Mouse (Mus musculus) limb, embryonic 10.5 days (tissue): ENCODE measurements around the gene Ankrd13c. TPM values are rescaled to one million over a fixed set of nuclear protein-coding genes. Genes with fewer than 3 reads are reported as not detected.

ENCODE experiments used
- DNase-seq: peaks from one replicate; pipeline ENCODE4 v3.0.0-alpha.2; 2017; ENCODE audit warnings: low spot score
- H3K27ac ChIP-seq: fragments of 300-500 bp; sonication (generic); 2 replicates; pipeline ENCODE4 v1.5.1; 2016; ENCODE audit warnings: mild to moderate bottlenecking
- H3K27me3 ChIP-seq: fragments of 300-500 bp; sonication (generic); 2 replicates; pipeline ENCODE4 v1.6.1; 2016; ENCODE audit warnings: low read depth, mild to moderate bottlenecking; ENCODE audit not compliant: poor library complexity, severe bottlenecking
- H3K36me3 ChIP-seq: fragments of 300-500 bp; sonication (generic); 2 replicates; pipeline ENCODE4 v1.6.1; 2016; ENCODE audit warnings: mild to moderate bottlenecking, moderate library complexity
- H3K4me1 ChIP-seq: fragments of 300-500 bp; sonication (generic); 2 replicates; pipeline ENCODE4 v1.6.1; 2016
- H3K4me3 ChIP-seq: fragments of 300-500 bp; sonication (generic); 2 replicates; pipeline ENCODE4 v1.5.1; 2016; ENCODE audit warnings: mild to moderate bottlenecking, moderate library complexity
- H3K9me3 ChIP-seq: fragments of 300-500 bp; sonication (generic); replicated peaks from 2 replicates; pipeline ENCODE4 v1.6.1; 2016; ENCODE audit warnings: mild to moderate bottlenecking
- WGBS: fragments of 180-500 bp; shearing (Covaris S2); methylation state at CpG from one replicate; pipeline ENCODE4 v1.1.7; 2016; 5-methylcytosine and 5-hydroxymethylcytosine counted together
- polyA plus RNA-seq: library from polyadenylated mRNA; unstranded; fragments of >200 nt; fragmentation: Nextera tagmentation; extraction: Ambion mirVana; gene quantifications from 2 replicates; pipeline ENCODE4 v1.2.1, GENCODE M21; 2016

Gene Ankrd13c
- polyA plus RNA-seq, 1 experiment from 2014 or later = 17.9 TPM

DNA sequence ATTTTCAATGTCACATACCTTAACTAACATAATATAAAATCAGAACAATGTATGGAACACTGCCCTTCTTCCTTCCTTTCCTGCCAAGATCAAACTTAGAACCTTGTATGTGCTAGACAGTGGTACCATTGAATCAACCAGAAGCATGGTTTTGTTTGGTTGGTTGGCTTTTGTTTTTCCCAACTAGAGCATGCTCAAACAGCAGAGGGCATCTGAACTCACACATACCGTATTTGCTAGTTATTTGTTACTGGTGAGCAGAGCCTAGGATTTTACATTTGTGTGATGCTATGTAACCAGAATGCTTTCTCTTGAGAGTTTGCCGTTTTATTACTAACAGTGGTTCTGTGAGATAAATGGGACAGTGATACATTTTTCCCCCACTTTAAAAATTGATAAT is 102.5 kb downstream of the Ankrd13c start:
- peaks cover 73% of the 10 kb centered on the region for H3K36me3 ChIP-seq
- WGBS = 93% methylated on average over 2 of the region's 2 CpGs
- no peaks in the 10 kb centered on the region for H3K9me3 ChIP-seq
- H3K4me3 ChIP-seq = no peak overlapping the region
- H3K27me3 ChIP-seq = no peaks in the 10 kb centered on the region
- no peak overlapping the region for H3K27ac ChIP-seq
- H3K4me1 ChIP-seq = no peaks in the 10 kb centered on the region
- no peak for DNase-seq

Other genes starting within 250 kb of the Ankrd13c start
- gene Cth, start 22.2 kb upstream of the Ankrd13c start, polyA plus RNA-seq = 30.0 and 42.3 TPM in 2 replicates
- 321 and 333 TPM in 2 replicates for gene Srsf11, start 89.4 kb downstream of the Ankrd13c start, polyA plus RNA-seq
- 82.3 and 82.7 TPM in 2 replicates for gene Lrrc40, start 89.4 kb downstream of the Ankrd13c start, polyA plus RNA-seq